ENCODE assay signal across 8 mouse cellular contexts in genomic region chr9:65561016-65561415, GRCm38 (mm10). TPM values are rescaled to one million over a fixed set of nuclear protein-coding genes. Genes with fewer than 3 reads are reported as not detected.
A peak's percentile ranks its signal among the peaks of the same experiment; 100 is the strongest.
DNase-seq lines count a peak whose midpoint lies in the region; ATAC-seq and TF ChIP-seq lines count a peak whose summit lies in the region.

No protein-coding gene starts in this region.

- H3K9me3 ChIP-seq in midbrain, embryonic 10.5 days (replicated peaks), result no peaks in the 10 kb centered on the region
- no peaks in the 10 kb centered on the region for H3K9me3 ChIP-seq in midbrain, embryonic 13.5 days
- no peaks in the 10 kb centered on the region for H3K9me3 ChIP-seq in megakaryocyte, embryonic 14.5 days

- ATAC-seq in midbrain, embryonic 13.5 days, result no peak

- intact Hi-C loops in gastrocnemius, adult 2 months (cut with DNase I), result no loop called here

- no peak overlapping the region for H3K9ac ChIP-seq in midbrain, embryonic 13.5 days (replicated peaks)

- H3K36me3 ChIP-seq in midbrain, embryonic 10.5 days, result peaks cover 78% of the 10 kb centered on the region
- H3K36me3 ChIP-seq in midbrain, embryonic 13.5 days, result peaks cover 38% of the 10 kb centered on the region
- peaks cover 100% of the 10 kb centered on the region for H3K36me3 ChIP-seq in megakaryocyte, embryonic 14.5 days (replicated peaks; ENCODE audit: low read length)

- peaks cover 21% of the 10 kb centered on the region for H3K4me1 ChIP-seq in midbrain, embryonic 10.5 days
- H3K4me1 ChIP-seq in midbrain, embryonic 13.5 days (replicated peaks), result peaks cover 10% of the 10 kb centered on the region
- peaks cover 100% of the 10 kb centered on the region for H3K4me1 ChIP-seq in megakaryocyte, embryonic 14.5 days

- H3K4me2 ChIP-seq in midbrain, embryonic 13.5 days (replicated peaks), result no peak overlapping the region

- DNase-seq in gastrocnemius, adult 18-20 months (ENCODE audit: low spot score), result peak; percentile 80
- DNase-seq in gastrocnemius, postnatal 4 days (ENCODE audit: low spot score in 2 of 2), result no peak
- DNase-seq in midbrain, embryonic 10.5 days (ENCODE audit: low spot score), result no peak
- peak; percentile 87 for DNase-seq in gastrocnemius, adult 2 months
- no peak for DNase-seq in right cerebral cortex, postnatal 4 days
- no peak for DNase-seq in thymus, postnatal 4 days

- no peak for TF ChIP-seq CTCF in gastrocnemius, adult 2 months (IDR thresholded peaks at IDR 0.05)

- H3K27ac ChIP-seq in midbrain, embryonic 10.5 days (replicated peaks), result peak overlapping the region; percentile 82
- H3K27ac ChIP-seq in midbrain, embryonic 13.5 days, result no peak overlapping the region
- H3K27ac ChIP-seq in gastrocnemius, adult 2 months, result peak overlapping the region; percentile 74

- 91% methylated on average over 4 of the region's 4 CpGs for WGBS in midbrain, embryonic 10.5 days
- 89% methylated on average over 4 of the region's 4 CpGs for WGBS in midbrain, embryonic 13.5 days

- no peak overlapping the region for H3K4me3 ChIP-seq in midbrain, embryonic 10.5 days
- no peak overlapping the region for H3K4me3 ChIP-seq in midbrain, embryonic 13.5 days (replicated peaks)
- H3K4me3 ChIP-seq in gastrocnemius, adult 2 months, result no peak overlapping the region
- peak overlapping the region; percentile 54 for H3K4me3 ChIP-seq in megakaryocyte, embryonic 14.5 days (replicated peaks)

- no peaks in the 10 kb centered on the region for H3K27me3 ChIP-seq in midbrain, embryonic 10.5 days (ENCODE audit: low read depth, poor library complexity, severe bottlenecking)
- no peaks in the 10 kb centered on the region for H3K27me3 ChIP-seq in midbrain, embryonic 13.5 days
- H3K27me3 ChIP-seq in megakaryocyte, embryonic 14.5 days (replicated peaks), result no peaks in the 10 kb centered on the region

RNA-seq across cellular contexts. Expression of gene Plekho2, which starts 18.8 kb away (rescaled TPM):
- total RNA-seq in gastrocnemius, adult 18-20 months (2021), result 1 to 10 TPM; 2.2 to 5.4 TPM
- 10 to 100 TPM; 23.6 to 26.0 TPM for total RNA-seq in gastrocnemius, postnatal 4 days (2021)
- polyA plus RNA-seq in midbrain, embryonic 10.5 days (2016; fragmentation: Nextera tagmentation; extraction: Ambion mirVana), result 13.4 and 13.9 TPM in 2 replicates
- polyA plus RNA-seq in midbrain, embryonic 13.5 days (2015; fragmentation: Nextera tagmentation; extraction: Ambion mirVana), result 5.6 and 5.9 TPM in 2 replicates
- 1 to 10 TPM; 4.4 to 4.5 TPM for total RNA-seq in gastrocnemius, adult 2 months (2021)
- polyA plus RNA-seq in megakaryocyte, embryonic 14.5 days (2012; ENCODE audit: insufficient read depth, low replicate concordance), result 198 and 329 TPM in 2 replicates

RNA-seq across cellular contexts. Expression of gene Pif1, which starts 25.9 kb away (rescaled TPM):
- not detected for total RNA-seq in gastrocnemius, adult 18-20 months (2021)
- total RNA-seq in gastrocnemius, postnatal 4 days (2021), result 1 to 10 TPM; 3.0 TPM
- 27.8 and 29.3 TPM in 2 replicates for polyA plus RNA-seq in midbrain, embryonic 10.5 days (2016; fragmentation: Nextera tagmentation; extraction: Ambion mirVana)
- 8.4 and 9.7 TPM in 2 replicates for polyA plus RNA-seq in midbrain, embryonic 13.5 days (2015; fragmentation: Nextera tagmentation; extraction: Ambion mirVana)
- total RNA-seq in gastrocnemius, adult 2 months (2021), result not detected
- polyA plus RNA-seq in megakaryocyte, embryonic 14.5 days (2012; ENCODE audit: insufficient read depth, low replicate concordance), result 3.9 and 6.9 TPM in 2 replicates

RNA-seq across cellular contexts. Expression of gene Ankdd1a, which starts 41.0 kb away (rescaled TPM):
- not detected for total RNA-seq in gastrocnemius, adult 18-20 months (2021)
- total RNA-seq in gastrocnemius, postnatal 4 days (2021), result not detected
- 0.10 TPM in 1 of 2 replicates, not detected in the other for polyA plus RNA-seq in midbrain, embryonic 10.5 days (2016; fragmentation: Nextera tagmentation; extraction: Ambion mirVana)
- polyA plus RNA-seq in midbrain, embryonic 13.5 days (2015; fragmentation: Nextera tagmentation; extraction: Ambion mirVana), result 0.63 and 0.72 TPM in 2 replicates
- not detected for total RNA-seq in gastrocnemius, adult 2 months (2021)
- 2.0 TPM in 1 of 2 replicates, not detected in the other for polyA plus RNA-seq in megakaryocyte, embryonic 14.5 days (2012; ENCODE audit: insufficient read depth, low replicate concordance)

Comparison
In these comparisons a context has a peak if more than half of its experiments do, and no peak if none do; other contexts are left out.
1. DNase-seq: peak in gastrocnemius, adult 18-20 months (single experiment) and gastrocnemius, adult 2 months (single experiment); none in gastrocnemius, postnatal 4 days (0 of 2), midbrain, embryonic 10.5 days (single experiment), right cerebral cortex, postnatal 4 days (single experiment) and thymus, postnatal 4 days (single experiment).